Mouse (Mus musculus): ENCODE results near the gene Farsa. TPM values are rescaled to one million over a fixed set of nuclear protein-coding genes. Genes with fewer than 3 reads are reported as not detected.
A peak's percentile ranks its signal among the peaks of the same experiment; 100 is the strongest.

Gene Farsa
- polyA plus RNA-seq, 2 experiments: 78.4 to 105 TPM

- Histone ChIP-seq H3K9ac (ENCODE audit: low read depth, low read length, severe bottlenecking) (peak within 1 kb of the TSS; percentile 71), H3K27me3 (ENCODE audit: control insufficient read depth, insufficient read depth, low read length) (peaks cover 19% of the 10 kb centered on the region), H3K4me1 (ENCODE audit: control insufficient read depth, insufficient read depth, low read length) (peaks cover 10% of the 10 kb centered on the region), H3K9me3 (ENCODE audit: control insufficient read depth, low read length) (no peaks in the 10 kb centered on the region), H3K36me3 (ENCODE audit: control insufficient read depth, insufficient read depth, low read length) (no peaks in the 10 kb centered on the region), H3K27ac (replicated peaks; ENCODE audit: low read depth, low read length) (no peak within 1 kb of the TSS), H3K4me2 (replicated peaks; ENCODE audit: low read depth, low read length, severe bottlenecking) (peak within 1 kb of the TSS; percentile 81), H3K4me3 (replicated peaks; ENCODE audit: low read length) (peak within 1 kb of the TSS; percentile 58)
- no peak for TF ChIP-seq POLR2A (IDR thresholded peaks at IDR 0.05; ENCODE audit: borderline replicate concordance, extremely low read depth, insufficient read depth, insufficient read length)
- WGBS: 1% methylated on average over 45 of the region's 45 CpGs
- ATAC-seq (ENCODE audit: low FRiP score, low read depth): peak; percentile 92
- DNase-seq (ENCODE audit: low spot score): peak; percentile 98
Measured at GRCm38 (mm10) chr8:84908421-84909161, 51.8 kb downstream of the Farsa start, which contains the start of gene Dnase2a. TSS of gene Dnase2a (plus strand) at chr8:84908560.

- H3K4me1 ChIP-seq (ENCODE audit: control insufficient read depth, insufficient read depth, low read length): peaks cover 9% of the 10 kb centered on the region; the same call in 1 of the 2 replicates
- H3K9me3 ChIP-seq (ENCODE audit: control insufficient read depth, low read length): no peaks in the 10 kb centered on the region
- WGBS: 50% methylated on average over 20 of the region's 20 CpGs
- peak overlapping the region; percentile 71 for H3K9ac ChIP-seq (ENCODE audit: low read depth, low read length, severe bottlenecking)
- peak overlapping the region; percentile 81 for H3K4me2 ChIP-seq (replicated peaks; ENCODE audit: low read depth, low read length, severe bottlenecking)
- no peaks in the 10 kb centered on the region for H3K36me3 ChIP-seq (ENCODE audit: control insufficient read depth, insufficient read depth, low read length)
- peaks cover 19% of the 10 kb centered on the region for H3K27me3 ChIP-seq (ENCODE audit: control insufficient read depth, insufficient read depth, low read length)
- DNase-seq (ENCODE audit: low spot score) (no peak), ATAC-seq (ENCODE audit: low FRiP score, low read depth) (no peak)
- no peak for TF ChIP-seq POLR2A (IDR thresholded peaks at IDR 0.05; ENCODE audit: borderline replicate concordance, extremely low read depth, insufficient read depth, insufficient read length)
- peak overlapping the region; percentile 58 for H3K4me3 ChIP-seq (replicated peaks; ENCODE audit: low read length)
- H3K27ac ChIP-seq (replicated peaks; ENCODE audit: low read depth, low read length): no peak overlapping the region
Measured at GRCm38 (mm10) chr8:84909162-84909767, 52.5 kb downstream of the Farsa start.

GRCm38 (mm10) chr8:84909949-84910348 is 53.2 kb downstream of the Farsa start:
- Histone ChIP-seq H3K27ac (replicated peaks; ENCODE audit: low read depth, low read length) (no peak overlapping the region), H3K4me2 (replicated peaks; ENCODE audit: low read depth, low read length, severe bottlenecking) (no peak overlapping the region), H3K4me1 (ENCODE audit: control insufficient read depth, insufficient read depth, low read length) (peaks cover 9% of the 10 kb centered on the region; the same call in 1 of the 2 replicates), H3K4me3 (replicated peaks; ENCODE audit: low read length) (no peak overlapping the region), H3K9me3 (ENCODE audit: control insufficient read depth, low read length) (no peaks in the 10 kb centered on the region), H3K36me3 (ENCODE audit: control insufficient read depth, insufficient read depth, low read length) (no peaks in the 10 kb centered on the region), H3K27me3 (ENCODE audit: control insufficient read depth, insufficient read depth, low read length) (peaks cover 19% of the 10 kb centered on the region), H3K9ac (ENCODE audit: low read depth, low read length, severe bottlenecking) (no peak overlapping the region)
- 46% methylated on average over 5 of the region's 5 CpGs for WGBS
- TF ChIP-seq POLR2A (IDR thresholded peaks at IDR 0.05; ENCODE audit: borderline replicate concordance, extremely low read depth, insufficient read depth, insufficient read length): no peak
- no peak for DNase-seq (ENCODE audit: low spot score)
- no peak for ATAC-seq (ENCODE audit: low FRiP score, low read depth)

GRCm38 (mm10) chr8:84910551-84910950 is 53.8 kb downstream of the Farsa start:
- DNase-seq (ENCODE audit: low spot score) (no peak), ATAC-seq (ENCODE audit: low FRiP score, low read depth) (no peak)
- Histone ChIP-seq H3K27me3 (ENCODE audit: control insufficient read depth, insufficient read depth, low read length) (peaks cover 19% of the 10 kb centered on the region), H3K4me3 (replicated peaks; ENCODE audit: low read length) (no peak overlapping the region), H3K4me2 (replicated peaks; ENCODE audit: low read depth, low read length, severe bottlenecking) (no peak overlapping the region), H3K4me1 (ENCODE audit: control insufficient read depth, insufficient read depth, low read length) (peaks cover 9% of the 10 kb centered on the region; the same call in 1 of the 2 replicates), H3K9ac (ENCODE audit: low read depth, low read length, severe bottlenecking) (no peak overlapping the region), H3K36me3 (ENCODE audit: control insufficient read depth, insufficient read depth, low read length) (no peaks in the 10 kb centered on the region), H3K27ac (replicated peaks; ENCODE audit: low read depth, low read length) (no peak overlapping the region), H3K9me3 (ENCODE audit: control insufficient read depth, low read length) (no peaks in the 10 kb centered on the region)
- 76% methylated on average over 6 of the region's 6 CpGs for WGBS
- TF ChIP-seq POLR2A (IDR thresholded peaks at IDR 0.05; ENCODE audit: borderline replicate concordance, extremely low read depth, insufficient read depth, insufficient read length): no peak

GRCm38 (mm10) chr8:84911854-84912253 is 55.1 kb downstream of the Farsa start:
- Histone ChIP-seq H3K4me3 (replicated peaks; ENCODE audit: low read length) (no peak overlapping the region; the same call in 1 of the 2 replicates), H3K36me3 (ENCODE audit: control insufficient read depth, insufficient read depth, low read length) (no peaks in the 10 kb centered on the region), H3K9me3 (ENCODE audit: control insufficient read depth, low read length) (no peaks in the 10 kb centered on the region), H3K4me2 (replicated peaks; ENCODE audit: low read depth, low read length, severe bottlenecking) (no peak overlapping the region), H3K27ac (replicated peaks; ENCODE audit: low read depth, low read length) (no peak overlapping the region), H3K9ac (ENCODE audit: low read depth, low read length, severe bottlenecking) (no peak overlapping the region), H3K4me1 (ENCODE audit: control insufficient read depth, insufficient read depth, low read length) (peaks cover 9% of the 10 kb centered on the region; the same call in 1 of the 2 replicates), H3K27me3 (ENCODE audit: control insufficient read depth, insufficient read depth, low read length) (peaks cover 19% of the 10 kb centered on the region)
- TF ChIP-seq POLR2A (IDR thresholded peaks at IDR 0.05; ENCODE audit: borderline replicate concordance, extremely low read depth, insufficient read depth, insufficient read length): no peak
- no peak for ATAC-seq (ENCODE audit: low FRiP score, low read depth)
- DNase-seq (ENCODE audit: low spot score): no peak
- WGBS: 84% methylated on average over 9 of the region's 9 CpGs

Measured in limb, embryonic 14.5 days (tissue).